Mouse (Mus musculus) brain, embryonic 14.5 days (tissue): Measurements from ENCODE around the gene Gm10801. TPM values are rescaled to one million over a fixed set of nuclear protein-coding genes. Genes with fewer than 3 reads are reported as not detected.
"Not testable (repeated sequence)": the region's sequence is repeated elsewhere in the genome, so short reads cannot be mapped to it uniquely, and the experiment has no call there.

Experiments used
- DNase-seq: peaks from one replicate; pipeline ENCODE4 v3.0.0-alpha.2; 2011; ENCODE audit warnings: low read depth
- CTCF ChIP-seq: fragments of 200-500 bp; IDR thresholded peaks from 2 replicates; pipeline ENCODE4 v1.5.1; 2012; ENCODE audit warnings: inconsistent platforms, mild to moderate bottlenecking, moderate library complexity, borderline replicate concordance; ENCODE audit not compliant: insufficient read depth, insufficient read length; ENCODE audit errors: extremely low read depth
- POLR2A ChIP-seq: fragments of 200-500 bp; IDR thresholded peaks from 2 replicates; pipeline ENCODE4 v1.6.1; 2012; ENCODE audit warnings: mild to moderate bottlenecking, inconsistent platforms, borderline replicate concordance; ENCODE audit not compliant: poor library complexity, insufficient read depth, insufficient read length, severe bottlenecking; ENCODE audit errors: extremely low read depth
- polyA plus RNA-seq: library from polyadenylated mRNA; depleted of rRNA; stranded (reverse); fragments of >200 nt; gene quantifications from 2 replicates; pipeline ENCODE4 v1.2.3, GENCODE M21; 2012; rRNA removed

The Gm10801 gene
- polyA plus RNA-seq: 4.9 and 29.3 TPM in 2 replicates

DNA sequence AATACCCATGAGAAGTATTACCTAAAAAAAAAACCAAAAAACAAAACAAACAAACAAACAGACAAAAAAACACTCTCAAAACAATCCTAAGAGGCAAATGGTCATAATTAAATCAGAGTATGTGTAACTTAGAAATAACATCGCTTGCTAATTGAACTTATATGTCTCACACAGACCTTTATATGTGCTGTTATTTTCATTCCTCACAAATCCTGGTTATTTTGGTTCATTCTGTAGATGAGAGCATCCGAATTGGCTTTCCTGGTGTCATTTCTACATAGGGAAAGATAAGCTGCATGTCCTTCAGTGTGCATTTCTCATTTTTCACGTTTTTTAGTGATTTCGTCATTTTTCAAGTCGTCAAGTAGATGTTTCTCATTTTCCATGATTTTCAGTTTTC, at the start of gene Gm10801:
Gene Gm10801 (plus strand): TSS at position 301 of the 400 bp plus-strand sequence.
- DNase-seq: not testable (repeated sequence)

DNA sequence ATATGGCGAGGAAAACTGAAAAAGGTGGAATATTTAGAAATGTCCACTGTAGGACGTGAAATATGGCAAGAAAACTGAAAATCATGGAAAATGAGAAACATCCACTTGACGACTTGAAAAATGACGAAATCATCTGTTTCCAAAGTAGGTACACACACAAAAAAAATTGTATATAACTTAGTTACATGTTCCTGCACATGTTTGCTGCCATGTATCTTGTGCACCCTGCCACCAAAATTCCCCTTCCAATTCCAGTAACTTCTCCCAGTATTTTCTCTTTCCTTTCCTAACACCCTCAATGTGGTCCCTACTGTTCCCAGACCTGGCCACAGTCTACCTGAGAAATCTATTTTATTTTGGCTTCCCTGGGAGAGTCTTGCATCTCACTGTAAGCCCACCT, 5.2 kb downstream of the Gm10801 start, which contains the start of gene Gm10800:
Gene Gm10800 (minus strand): TSS at position 101 of the 400 bp plus-strand sequence.
- DNase-seq: not testable (repeated sequence)

DNA sequence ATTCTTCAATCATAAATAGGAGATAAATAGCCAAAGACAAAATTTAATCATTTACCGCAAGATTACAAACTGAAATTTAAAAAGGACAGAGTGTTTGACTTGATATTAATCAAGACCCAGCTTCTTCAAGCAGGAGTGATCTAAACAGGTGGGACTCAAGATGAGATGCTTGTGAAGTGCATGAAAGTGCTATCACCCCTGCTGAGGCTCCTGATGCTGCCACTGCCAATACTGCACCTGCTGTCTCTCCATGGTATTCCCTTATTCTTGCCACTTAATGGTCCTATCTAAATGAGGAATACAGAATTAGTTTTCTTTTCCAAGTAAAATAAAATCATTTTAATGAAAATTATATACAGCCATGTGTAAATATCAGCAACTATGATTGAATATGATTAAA, 35.5 kb downstream of the Gm10801 start:
- TF ChIP-seq POLR2A: no peak
- TF ChIP-seq CTCF: no peak
- peak; percentile 34 for DNase-seq

Other genes starting within 250 kb of the Gm10801 start
- 16.0 and 80.6 TPM in 2 replicates for gene Gm10800, start 5.1 kb downstream of the Gm10801 start, polyA plus RNA-seq